Mouse (Mus musculus): ENCODE data around the gene Il11.

GRCm38 (mm10) chr7:4749169-4749568 lies 33.5 kb downstream of the Il11 start:
- TF ChIP-seq CTCF (IDR thresholded peaks at IDR 0.05; ENCODE audit: control insufficient read depth, insufficient read depth, insufficient read length) (no peak), MYOD1 (IDR thresholded peaks at IDR 0.05; ENCODE audit: control insufficient read depth, insufficient read length, low read depth) (no peak), USF1 (IDR thresholded peaks at IDR 0.05; ENCODE audit: low read depth) (no peak), MAX (IDR thresholded peaks at IDR 0.05) (no peak), FOSL1 (IDR thresholded peaks at IDR 0.05; ENCODE audit: insufficient read depth, low read length, poor library complexity, severe bottlenecking) (no peak)

Measured in C2C12 (cell line).